Mouse (Mus musculus) skeletal muscle tissue, adult 2 months (tissue): ENCODE measurements around the gene Tmem59l.
A peak's percentile ranks its signal among the peaks of the same experiment; 100 is the strongest.

Experiments used
- DNase-seq: peaks from one replicate; pipeline ENCODE4 v3.0.0-alpha.2; 2012; ENCODE audit warnings: low read depth, low spot score

The Tmem59l gene

DNA sequence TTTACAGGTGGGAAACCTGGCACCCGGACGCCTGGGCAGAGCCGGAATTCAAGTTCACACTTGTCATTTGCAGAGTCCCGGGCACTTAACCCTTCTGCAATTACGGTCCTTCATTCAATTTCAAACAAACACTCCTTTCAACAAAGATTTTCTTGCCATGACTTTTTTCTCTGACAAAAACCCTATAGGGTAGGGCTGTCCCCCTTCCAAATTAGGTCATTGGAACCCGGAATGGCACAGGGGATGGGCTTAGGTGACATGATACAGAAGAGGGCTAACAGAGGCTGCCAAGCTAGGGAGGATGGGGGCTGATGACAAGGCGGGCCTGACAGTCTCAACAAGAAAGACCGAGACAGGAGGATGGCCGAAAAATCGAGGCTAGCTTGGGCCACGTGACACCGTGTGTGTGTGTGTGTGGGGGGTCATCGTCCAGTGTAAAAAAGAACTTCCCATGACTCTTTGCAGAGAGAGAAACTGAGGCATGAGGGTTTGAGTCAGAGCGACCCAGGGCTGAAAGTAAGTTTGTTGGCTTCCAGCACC lies 1.8 kb upstream of the Tmem59l start:
- DNase-seq = no peak

GRCm38 (mm10) chr8:70487993-70488796 lies 1.0 kb upstream of the Tmem59l start:
- DNase-seq = no peak

GRCm38 (mm10) chr8:70486191-70486681 lies 922 bp downstream of the Tmem59l start:
- no peak for DNase-seq

- no peak for DNase-seq
Observed at GRCm38 (mm10) chr8:70482943-70483342, 4.2 kb downstream of the Tmem59l start.

GRCm38 (mm10) chr8:70481908-70482307 lies 5.2 kb downstream of the Tmem59l start:
- DNase-seq = no peak

GRCm38 (mm10) chr8:70477269-70477982 lies 9.7 kb downstream of the Tmem59l start:
- no peak for DNase-seq

DNA sequence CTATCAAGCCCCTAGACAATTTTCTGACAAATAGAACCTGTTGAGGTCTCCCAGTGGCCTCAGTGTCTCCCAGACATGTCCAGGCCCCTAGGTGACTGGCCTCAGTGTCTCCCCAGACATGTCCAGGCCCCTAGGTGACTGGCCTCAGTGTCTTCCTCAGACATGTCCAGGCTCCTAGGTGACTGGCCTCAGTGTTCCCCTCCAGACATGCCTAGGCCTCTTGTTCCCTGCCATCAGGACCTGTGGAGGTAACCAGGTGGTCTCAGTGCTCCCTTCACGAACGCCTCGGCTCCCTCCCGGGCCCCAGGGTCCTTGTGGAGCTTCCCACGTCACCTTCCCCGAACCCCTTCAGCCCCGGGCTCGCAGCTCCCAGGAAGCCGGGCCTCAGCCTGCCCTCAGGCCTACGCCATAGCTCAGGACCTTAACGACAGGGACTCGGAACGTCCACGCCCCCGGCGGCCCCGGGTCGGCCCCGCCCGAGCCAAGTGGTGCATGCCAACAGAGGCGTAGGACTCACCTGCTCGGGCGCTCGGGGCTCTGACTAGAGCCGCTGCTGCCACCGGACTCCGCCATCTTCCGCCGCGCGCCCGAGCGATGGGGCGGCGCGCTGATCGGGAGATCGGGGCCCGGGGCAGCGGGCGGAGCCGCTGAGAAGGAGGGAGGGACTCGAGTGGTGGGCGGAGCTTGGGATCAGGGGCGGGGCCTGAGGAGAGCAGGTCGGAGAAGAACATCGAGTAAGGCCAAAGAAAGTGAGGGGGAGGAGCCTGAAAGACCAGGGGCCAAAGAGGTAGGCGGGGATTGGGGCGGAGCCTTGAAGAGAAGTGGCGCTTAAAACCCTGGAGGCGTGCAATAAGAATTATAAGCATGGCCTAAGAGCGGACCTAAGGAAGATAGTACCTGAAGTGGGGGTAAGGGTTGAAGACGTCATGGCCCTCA lies 10.6 kb downstream of the Tmem59l start, which contains the start of gene Klhl26:
Klhl26 (minus strand) TSS at position 636 of the 936 bp plus-strand sequence.
- DNase-seq = peak; percentile 91

DNA sequence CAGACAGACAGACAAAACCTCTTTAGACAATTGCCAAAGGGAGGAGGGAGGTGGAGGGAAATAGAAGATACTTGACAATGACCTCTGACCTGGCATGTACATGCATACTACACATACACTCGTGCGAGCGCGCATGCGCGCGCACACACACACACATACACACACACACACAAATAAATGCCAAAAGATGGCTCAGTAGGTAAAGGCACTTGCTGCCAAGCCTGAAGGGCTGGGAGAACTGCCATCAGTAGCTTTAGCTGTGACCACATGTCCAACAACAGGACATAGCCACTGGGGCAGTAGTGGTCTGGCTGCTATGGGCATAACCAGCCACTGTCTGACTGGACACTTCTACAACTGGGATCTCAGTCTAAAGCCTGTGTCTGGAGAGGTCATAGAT lies 15.3 kb downstream of the Tmem59l start:
- no peak for DNase-seq

DNA sequence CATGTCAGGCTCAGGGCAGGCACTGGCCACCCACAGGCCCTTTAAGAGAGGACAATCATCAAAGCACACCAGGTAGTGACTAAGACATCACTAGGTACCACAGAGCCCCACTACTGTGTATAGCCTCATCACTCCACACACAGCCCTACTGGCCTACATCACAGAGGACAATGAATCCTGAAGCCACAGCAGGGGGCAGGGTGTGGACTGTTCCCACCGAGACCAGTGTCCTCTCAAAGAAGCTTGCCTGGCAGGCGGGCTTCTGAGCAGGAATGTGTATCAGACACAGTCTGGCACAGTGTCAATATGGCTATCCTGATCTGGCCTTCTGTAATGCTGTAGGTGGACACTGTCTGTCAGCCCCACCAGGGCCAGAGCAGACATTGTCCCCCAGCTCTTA lies 17.2 kb downstream of the Tmem59l start:
- no peak for DNase-seq

DNA sequence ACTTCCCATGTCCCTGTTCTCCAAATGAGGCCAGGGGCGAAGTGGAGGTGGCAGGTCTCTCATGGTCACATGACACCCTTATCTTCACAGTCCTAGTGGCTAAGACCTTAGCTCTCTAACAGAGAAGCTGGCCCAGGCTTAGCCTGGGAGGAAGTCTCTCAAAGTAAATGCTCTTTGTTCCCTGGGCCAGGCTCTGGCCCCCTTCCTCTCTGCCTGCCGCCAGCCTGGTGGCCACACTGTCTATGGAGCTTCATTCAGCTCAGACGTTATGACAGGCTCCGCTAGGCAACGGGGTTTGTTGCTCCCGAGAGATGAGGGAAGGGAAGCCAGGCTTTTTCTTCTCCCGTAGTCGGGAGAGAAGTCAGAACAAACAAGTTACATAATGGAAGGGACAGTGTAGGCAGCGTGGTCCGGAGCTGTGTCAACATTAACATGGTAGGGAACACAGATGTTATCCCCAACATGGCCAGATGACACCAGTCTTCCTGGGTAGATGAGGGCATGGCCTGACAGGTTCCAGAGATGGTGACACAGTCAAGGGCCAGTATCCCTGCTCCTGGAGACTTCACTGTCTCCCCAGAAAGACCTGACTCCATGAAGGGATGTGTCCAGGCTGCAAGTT lies 17.8 kb downstream of the Tmem59l start:
- DNase-seq = peak; percentile 62

DNA sequence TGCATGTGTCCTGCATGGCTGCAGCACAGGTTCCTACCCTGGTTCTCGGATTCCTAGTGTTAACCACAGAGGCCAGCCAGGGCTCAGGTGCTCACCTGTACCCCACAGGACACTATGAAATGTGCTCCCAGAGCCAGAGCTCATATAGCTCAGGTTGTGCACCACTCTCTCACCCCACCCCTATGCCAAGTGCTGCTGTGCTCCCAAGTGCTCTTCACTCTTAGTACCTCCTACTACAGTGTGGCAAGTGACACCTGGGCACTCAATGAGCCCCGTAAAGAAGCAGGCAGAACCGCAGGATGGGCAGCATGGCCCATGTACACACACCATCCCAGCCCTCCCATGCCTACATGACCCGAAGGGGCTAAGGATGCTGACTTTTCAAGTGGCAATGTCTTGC lies 18.4 kb downstream of the Tmem59l start:
- no peak for DNase-seq

DNA sequence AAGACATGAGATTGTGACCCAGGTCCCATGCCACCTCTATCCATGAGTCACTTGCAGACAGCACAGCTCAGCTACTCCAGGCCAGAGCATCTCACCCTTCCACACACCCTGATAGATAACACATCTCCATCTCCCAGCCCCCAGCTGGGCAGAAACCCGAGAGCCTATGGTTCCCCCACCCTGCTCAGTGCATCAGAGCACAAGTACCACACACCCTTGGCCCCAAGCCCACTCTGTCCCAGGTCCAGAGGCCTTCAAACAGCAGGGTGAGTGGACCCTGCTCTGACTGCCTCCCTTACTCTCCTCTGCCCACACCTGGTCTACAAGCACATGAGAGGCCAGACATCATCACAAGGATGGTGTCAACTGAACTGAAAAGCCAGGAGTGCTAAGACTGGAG lies 19.3 kb downstream of the Tmem59l start:
- DNase-seq = no peak

DNA sequence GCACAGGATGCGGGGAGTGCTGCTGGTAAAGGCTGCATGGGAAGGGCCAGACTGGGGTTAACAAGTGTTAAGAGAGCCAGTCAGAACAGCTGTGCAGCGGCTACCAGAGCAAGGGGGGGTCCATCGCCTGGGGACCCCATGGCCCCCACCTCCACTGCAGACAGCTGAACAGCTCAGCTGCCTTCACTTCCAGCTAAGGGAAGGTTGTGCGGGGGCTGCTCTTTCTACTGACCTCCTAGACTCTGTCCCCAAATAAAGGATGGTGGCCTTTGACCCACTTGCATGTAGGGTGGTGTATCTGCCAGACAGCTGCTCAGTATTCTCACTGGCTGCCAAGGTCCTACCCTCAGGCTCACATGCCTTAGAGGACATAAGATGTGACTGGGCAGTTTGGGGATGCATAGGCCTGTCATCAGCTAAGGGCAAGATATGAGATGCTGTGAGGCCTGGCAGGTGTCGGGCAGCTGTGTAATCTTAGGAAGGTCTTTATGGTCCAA lies 19.9 kb downstream of the Tmem59l start:
- no peak for DNase-seq

GRCm38 (mm10) chr8:70466771-70467170 lies 20.4 kb downstream of the Tmem59l start:
- peak; percentile 54 for DNase-seq

GRCm38 (mm10) chr8:70466305-70466704 lies 20.9 kb downstream of the Tmem59l start:
- no peak for DNase-seq

GRCm38 (mm10) chr8:70465701-70466100 lies 21.5 kb downstream of the Tmem59l start:
- no peak for DNase-seq

GRCm38 (mm10) chr8:70464162-70464561 lies 23.0 kb downstream of the Tmem59l start:
- DNase-seq = no peak

DNA sequence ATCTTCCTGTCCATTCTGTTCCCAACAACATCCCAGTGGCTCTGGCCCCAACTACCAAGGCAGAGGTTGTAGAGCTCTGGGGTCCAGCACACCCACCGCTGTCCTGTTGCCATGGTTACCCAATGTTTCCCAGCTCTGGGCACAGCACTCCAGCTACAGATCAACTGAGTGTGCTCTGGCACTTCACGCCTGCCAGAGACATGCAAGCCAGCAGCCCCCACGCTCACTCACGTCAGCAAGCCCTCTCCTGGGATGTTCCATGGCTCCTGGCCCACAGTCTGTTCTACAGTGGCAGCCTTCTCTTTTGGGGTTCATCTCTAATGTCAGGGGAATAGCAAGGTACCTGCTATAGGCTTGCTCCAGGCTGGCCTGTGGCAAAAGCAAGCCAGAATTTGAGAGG lies 23.9 kb downstream of the Tmem59l start:
- DNase-seq = no peak

- DNase-seq = no peak
Observed at GRCm38 (mm10) chr8:70462516-70462813, 24.7 kb downstream of the Tmem59l start.

GRCm38 (mm10) chr8:70461765-70462515 lies 25.2 kb downstream of the Tmem59l start:
- no peak for DNase-seq
